Mouse (Mus musculus) liver, embryonic 12.5 days (tissue): ENCODE measurements around the gene Galnt4. TPM values are rescaled to one million over a fixed set of nuclear protein-coding genes. Genes with fewer than 3 reads are reported as not detected.

ENCODE experiments used
- ATAC-seq: fragments of 200-750 bp; cut with Nextera tagmentation; 2 replicates; pipeline ENCODE4 v1.8.0; 2017; ENCODE audit warnings: moderate number of reproducible peaks, mild to moderate bottlenecking, moderate library complexity
- H3K27ac ChIP-seq: fragments of 300-500 bp; sonication (generic); 2 replicates; pipeline ENCODE4 v1.5.1; 2016; ENCODE audit warnings: mild to moderate bottlenecking
- H3K27me3 ChIP-seq: fragments of 300-500 bp; sonication (generic); replicated peaks from 2 replicates; pipeline ENCODE4 v1.6.1; 2016; ENCODE audit warnings: mild to moderate bottlenecking, moderate library complexity
- H3K36me3 ChIP-seq: fragments of 300-500 bp; sonication (generic); 2 replicates; pipeline ENCODE4 v1.6.1; 2016; ENCODE audit warnings: mild to moderate bottlenecking, moderate library complexity
- H3K4me1 ChIP-seq: fragments of 300-500 bp; sonication (generic); 2 replicates; pipeline ENCODE4 v1.6.1; 2016
- H3K4me2 ChIP-seq: fragments of 300-500 bp; sonication (generic); 2 replicates; pipeline ENCODE4 v1.6.1; 2016; ENCODE audit warnings: mild to moderate bottlenecking, moderate library complexity
- H3K4me3 ChIP-seq: fragments of 300-500 bp; sonication (generic); 2 replicates; pipeline ENCODE4 v1.5.1; 2016; ENCODE audit warnings: mild to moderate bottlenecking, moderate library complexity
- H3K9ac ChIP-seq: fragments of 300-500 bp; sonication (generic); 2 replicates; pipeline ENCODE4 v1.6.1; 2016; ENCODE audit warnings: mild to moderate bottlenecking, moderate library complexity
- H3K9me3 ChIP-seq: fragments of 300-500 bp; sonication (generic); replicated peaks from 2 replicates; pipeline ENCODE4 v1.6.1; 2016; ENCODE audit warnings: mild to moderate bottlenecking, moderate library complexity
- WGBS: fragments of 180-500 bp; shearing (Covaris S2); methylation state at CpG from one replicate; pipeline ENCODE4 v1.1.7; 2016; ENCODE audit not compliant: insufficient replicate concordance; 5-methylcytosine and 5-hydroxymethylcytosine counted together
- polyA plus RNA-seq: library from polyadenylated mRNA; unstranded; fragments of >200 nt; fragmentation: Nextera tagmentation; extraction: Ambion mirVana; gene quantifications from 2 replicates; pipeline ENCODE4 v1.2.1, GENCODE M21; 2016

Gene Galnt4
- polyA plus RNA-seq: 4.2 and 4.5 TPM in 2 replicates

GRCm38 (mm10) chr10:99107964-99108363, at the start of gene Galnt4:
Gene Galnt4, plus strand, starts transcription at chr10:99108159.
- under 1% methylated on average over 22 of the region's 22 CpGs for WGBS
- Histone ChIP-seq H3K9ac (peak within 1 kb of the TSS; percentile 93), H3K4me1 (peaks cover 12% of the 10 kb centered on the region), H3K4me3 (peak within 1 kb of the TSS; percentile 96), H3K36me3 (peaks cover 28% of the 10 kb centered on the region), H3K27me3 (no peaks in the 10 kb centered on the region), H3K9me3 (peaks cover 5% of the 10 kb centered on the region; the same call in 1 of the 2 replicates), H3K4me2 (peak within 1 kb of the TSS; percentile 96), H3K27ac (peak within 1 kb of the TSS; percentile 83)
- peak; percentile 86 for ATAC-seq

DNA sequence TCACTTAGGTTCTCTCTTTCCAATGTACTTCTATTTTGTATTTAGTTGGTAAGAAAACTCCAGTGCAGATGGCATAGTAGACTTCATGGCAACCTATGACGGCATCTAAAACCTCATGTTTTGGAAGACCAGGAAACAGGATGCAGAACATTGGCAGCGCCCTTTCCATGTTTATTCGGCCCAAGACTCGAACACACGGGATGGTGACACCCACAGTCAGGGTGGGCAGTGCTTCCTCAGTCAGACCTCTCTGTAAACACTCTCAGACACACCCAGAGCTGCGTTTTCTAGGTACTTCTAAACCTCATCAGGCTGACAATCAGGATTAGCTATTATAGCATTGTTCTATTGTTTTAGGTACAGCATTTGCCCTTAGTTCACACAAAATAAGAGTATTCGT, 47.4 kb upstream of the Galnt4 start:
- no peaks in the 10 kb centered on the region for H3K27me3 ChIP-seq

DNA sequence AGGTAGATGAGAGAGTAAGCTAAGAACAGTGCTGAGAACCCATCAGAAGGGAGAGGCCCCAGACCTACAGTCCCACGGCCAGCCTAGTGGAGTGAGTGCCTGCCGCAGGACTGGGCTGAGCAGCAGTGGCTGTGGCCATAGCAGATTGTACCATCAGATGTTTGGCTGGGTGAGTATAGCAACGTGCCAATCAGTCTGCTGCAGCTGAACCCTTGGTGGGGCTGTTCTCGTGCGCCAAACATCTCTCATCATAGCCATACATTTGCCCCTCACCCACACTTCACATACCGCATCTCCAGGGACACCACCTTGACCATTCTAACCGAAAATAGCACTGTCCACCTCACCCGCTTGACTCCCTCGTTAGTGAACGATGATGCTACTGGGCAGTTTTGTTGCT, 46.5 kb upstream of the Galnt4 start:
- no peaks in the 10 kb centered on the region for H3K36me3 ChIP-seq
- ATAC-seq: no peak
- no peaks in the 10 kb centered on the region for H3K9me3 ChIP-seq
- H3K4me3 ChIP-seq: no peak overlapping the region
- no peak overlapping the region for H3K4me2 ChIP-seq
- no peak overlapping the region for H3K27ac ChIP-seq
- 78% methylated on average over 10 of the region's 10 CpGs for WGBS
- no peaks in the 10 kb centered on the region for H3K4me1 ChIP-seq
- no peak overlapping the region for H3K9ac ChIP-seq
- no peaks in the 10 kb centered on the region for H3K27me3 ChIP-seq

More for the DNA sequence above, 47.4 kb upstream of the Galnt4 start:
- H3K4me2 ChIP-seq: no peak overlapping the region
- no peaks in the 10 kb centered on the region for H3K4me1 ChIP-seq
- H3K27ac ChIP-seq: no peak overlapping the region
- no peak for ATAC-seq
- H3K9ac ChIP-seq: no peak overlapping the region
- 61% methylated on average over 7 of the region's 7 CpGs for WGBS
- no peaks in the 10 kb centered on the region for H3K9me3 ChIP-seq
- no peak overlapping the region for H3K4me3 ChIP-seq
- H3K36me3 ChIP-seq: no peaks in the 10 kb centered on the region

- H3K4me2 ChIP-seq: no peak overlapping the region
- no peak overlapping the region for H3K27ac ChIP-seq
- H3K4me1 ChIP-seq: no peaks in the 10 kb centered on the region
- no peaks in the 10 kb centered on the region for H3K27me3 ChIP-seq
- H3K9ac ChIP-seq: no peak overlapping the region
- ATAC-seq: no peak
- 60% methylated on average over 5 of the region's 5 CpGs for WGBS
- no peaks in the 10 kb centered on the region for H3K36me3 ChIP-seq
- no peak overlapping the region for H3K4me3 ChIP-seq
- no peaks in the 10 kb centered on the region for H3K9me3 ChIP-seq
Measured at GRCm38 (mm10) chr10:99062546-99062945, 45.4 kb upstream of the Galnt4 start.

DNA sequence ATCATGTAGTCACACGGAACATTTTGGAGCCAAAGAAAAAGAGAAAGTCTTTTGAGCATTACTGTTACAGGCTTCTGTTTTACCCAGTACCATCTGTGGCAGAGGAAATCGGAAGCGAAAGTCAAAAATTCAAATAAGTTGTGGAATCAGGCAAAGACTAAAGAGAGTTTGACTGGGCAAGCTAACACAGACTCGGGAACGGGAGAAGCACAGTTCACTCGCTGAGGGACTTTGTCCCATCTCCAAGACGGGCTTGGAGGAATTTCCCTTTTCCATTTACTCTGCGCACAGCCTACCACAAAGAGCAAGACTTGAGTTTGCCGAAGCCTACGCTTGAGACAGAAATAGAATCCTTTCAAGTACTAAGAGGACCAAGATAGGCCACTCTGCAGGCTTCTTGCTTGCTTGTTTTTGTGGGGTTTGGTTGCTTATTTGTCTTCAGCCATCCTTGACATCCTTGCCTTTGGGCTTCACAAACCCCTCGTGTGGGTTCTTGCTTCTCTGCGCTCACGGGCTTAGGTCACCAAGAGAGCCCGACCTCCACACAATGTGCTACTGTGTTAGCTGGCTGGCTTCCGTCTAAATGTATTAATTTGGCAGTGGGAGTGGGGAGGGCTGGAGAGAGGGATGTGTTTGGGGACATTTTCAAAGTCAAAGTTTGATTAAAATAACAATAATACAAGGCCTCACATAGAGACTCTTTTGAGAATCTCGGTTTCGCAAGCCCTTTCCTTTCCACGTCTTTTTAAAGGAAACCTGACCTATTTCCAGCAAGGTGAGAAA, 31.7 kb upstream of the Galnt4 start:
- no peaks in the 10 kb centered on the region for H3K36me3 ChIP-seq
- no peak for ATAC-seq
- H3K27ac ChIP-seq: no peak overlapping the region
- H3K4me2 ChIP-seq: no peak overlapping the region
- H3K9ac ChIP-seq: no peak overlapping the region
- no peak overlapping the region for H3K4me3 ChIP-seq
- no peaks in the 10 kb centered on the region for H3K27me3 ChIP-seq
- 77% methylated on average over 18 of the region's 18 CpGs for WGBS
- H3K4me1 ChIP-seq: no peaks in the 10 kb centered on the region
- no peaks in the 10 kb centered on the region for H3K9me3 ChIP-seq

- H3K36me3 ChIP-seq: no peaks in the 10 kb centered on the region
- no peak overlapping the region for H3K4me3 ChIP-seq
- ATAC-seq: no peak
- no peaks in the 10 kb centered on the region for H3K9me3 ChIP-seq
- H3K4me1 ChIP-seq: no peaks in the 10 kb centered on the region
- H3K9ac ChIP-seq: no peak overlapping the region
- H3K27me3 ChIP-seq: no peaks in the 10 kb centered on the region
- no peak overlapping the region for H3K27ac ChIP-seq
- no peak overlapping the region for H3K4me2 ChIP-seq
- WGBS: 35% methylated on average over 2 of the region's 2 CpGs
Measured at GRCm38 (mm10) chr10:99078621-99079020, 29.3 kb upstream of the Galnt4 start.

DNA sequence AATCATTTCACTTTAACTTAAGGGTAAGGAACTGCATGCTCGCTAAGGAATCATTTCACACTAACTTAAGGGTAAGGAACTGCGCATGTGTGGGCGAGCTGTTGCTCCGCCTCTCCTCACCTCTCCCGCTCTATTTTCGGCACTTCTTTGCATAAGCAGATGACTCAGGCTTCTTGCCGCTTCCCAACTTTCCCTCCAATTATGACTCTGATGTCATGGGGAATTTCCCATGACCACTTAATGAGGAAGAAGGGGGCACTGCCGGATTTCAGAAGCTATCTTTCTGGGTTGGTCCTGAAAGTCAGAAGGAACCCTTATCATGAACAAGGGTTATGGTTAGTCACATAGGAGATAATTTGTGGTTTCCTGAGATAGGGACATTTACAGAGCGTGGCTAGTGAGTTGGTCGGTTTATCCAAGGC, 26.4 kb upstream of the Galnt4 start:
- H3K9ac ChIP-seq: no peak overlapping the region
- H3K4me2 ChIP-seq: no peak overlapping the region
- H3K4me1 ChIP-seq: no peaks in the 10 kb centered on the region
- no peak for ATAC-seq
- no peaks in the 10 kb centered on the region for H3K36me3 ChIP-seq
- H3K4me3 ChIP-seq: no peak overlapping the region
- peaks cover 10% of the 10 kb centered on the region; the same call in 1 of the 2 replicates for H3K27me3 ChIP-seq
- 36% methylated on average over 10 of the region's 10 CpGs for WGBS
- H3K27ac ChIP-seq: no peak overlapping the region
- no peaks in the 10 kb centered on the region for H3K9me3 ChIP-seq

DNA sequence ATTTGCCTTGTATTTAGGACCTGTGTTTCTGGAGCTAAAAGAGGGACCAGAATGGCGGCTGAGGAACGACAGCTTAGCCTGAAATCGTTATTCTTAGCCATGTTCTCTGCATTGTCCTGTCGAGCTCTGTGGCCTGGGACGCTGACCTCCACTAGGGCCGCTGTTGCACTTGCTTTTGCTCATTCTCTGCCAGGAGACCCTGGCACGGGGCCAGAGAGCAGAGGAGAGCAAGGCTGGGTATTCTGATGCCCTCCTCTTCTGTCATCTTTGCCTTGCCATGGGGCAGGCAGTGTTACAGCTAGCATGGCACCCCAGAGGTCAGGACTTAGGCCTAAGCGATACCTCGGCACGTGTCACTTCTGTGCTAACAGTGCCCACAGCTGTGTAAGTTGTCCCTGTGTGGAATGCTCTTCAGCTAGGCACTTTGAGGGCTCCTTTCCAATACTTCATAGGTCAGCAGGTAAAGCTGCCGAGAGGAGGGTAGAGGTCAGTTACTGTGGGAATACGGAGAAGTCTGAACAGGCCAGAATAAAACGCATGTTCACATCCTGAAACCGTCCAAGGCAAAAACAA, 24.4 kb upstream of the Galnt4 start:
- Histone ChIP-seq H3K36me3 (no peaks in the 10 kb centered on the region), H3K9ac (no peak overlapping the region), H3K4me3 (no peak overlapping the region), H3K4me1 (no peaks in the 10 kb centered on the region), H3K9me3 (no peaks in the 10 kb centered on the region), H3K27ac (no peak overlapping the region), H3K27me3 (peaks cover 10% of the 10 kb centered on the region; the same call in 1 of the 2 replicates), H3K4me2 (no peak overlapping the region)
- 81% methylated on average over 14 of the region's 14 CpGs for WGBS
- ATAC-seq: no peak

DNA sequence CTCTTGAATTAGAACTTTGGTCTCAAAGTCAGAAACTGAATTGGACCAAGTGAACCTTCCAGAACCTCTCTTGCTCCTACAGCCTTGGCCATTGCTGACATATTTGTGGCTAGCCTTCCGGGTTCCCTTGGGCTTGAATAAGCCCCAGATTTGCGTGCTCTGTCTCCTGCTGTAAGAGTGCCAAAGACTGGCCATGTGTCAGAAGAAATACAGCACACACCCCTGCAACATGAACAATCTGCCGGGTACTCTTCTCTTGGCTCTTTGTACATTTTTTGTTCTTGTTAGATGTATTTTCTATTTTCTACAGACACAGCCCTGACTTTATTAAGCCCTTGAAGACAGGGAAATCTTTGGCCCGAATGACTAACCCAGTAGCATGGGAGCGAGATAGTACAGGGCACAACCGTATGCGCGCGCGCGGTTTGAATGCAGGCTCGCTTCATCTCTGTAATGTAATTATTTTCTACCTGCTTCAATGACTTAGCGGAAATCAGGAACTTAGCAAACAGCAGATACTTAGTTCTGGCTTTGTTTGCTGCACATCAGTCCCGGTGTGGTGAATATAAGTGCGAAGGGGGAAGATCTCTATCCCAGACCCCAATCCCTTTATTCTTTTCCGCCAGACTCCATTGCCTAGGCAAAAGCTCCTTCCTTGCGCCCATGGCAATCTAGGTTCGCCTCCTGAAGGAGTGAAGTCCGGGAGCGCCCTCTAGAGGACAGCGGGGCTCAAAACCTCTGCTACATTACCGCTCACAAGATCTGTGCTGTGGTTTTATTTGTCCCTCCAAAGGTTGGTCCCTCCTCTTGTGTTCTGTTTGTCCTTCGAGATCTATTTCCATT, 23.3 kb upstream of the Galnt4 start:
- Histone ChIP-seq H3K36me3 (no peaks in the 10 kb centered on the region), H3K9me3 (no peaks in the 10 kb centered on the region), H3K27ac (no peak overlapping the region), H3K4me3 (no peak overlapping the region), H3K4me2 (peak overlapping the region; percentile 27; the same call in 1 of the 2 replicates), H3K27me3 (peaks cover 10% of the 10 kb centered on the region; the same call in 1 of the 2 replicates), H3K4me1 (no peaks in the 10 kb centered on the region), H3K9ac (no peak overlapping the region)
- no peak for ATAC-seq
- WGBS: 41% methylated on average over 23 of the region's 23 CpGs

- H3K27me3 ChIP-seq: peaks cover 10% of the 10 kb centered on the region; the same call in 1 of the 2 replicates
- no peaks in the 10 kb centered on the region for H3K9me3 ChIP-seq
- H3K4me3 ChIP-seq: no peak overlapping the region
- H3K4me2 ChIP-seq: no peak overlapping the region
- no peak overlapping the region for H3K9ac ChIP-seq
- ATAC-seq: no peak
- H3K4me1 ChIP-seq: no peaks in the 10 kb centered on the region
- H3K36me3 ChIP-seq: no peaks in the 10 kb centered on the region
- 45% methylated on average over 6 of the region's 6 CpGs for WGBS
- H3K27ac ChIP-seq: no peak overlapping the region
Measured at GRCm38 (mm10) chr10:99085240-99085587, 22.7 kb upstream of the Galnt4 start.

- H3K36me3 ChIP-seq: no peaks in the 10 kb centered on the region
- no peak overlapping the region for H3K9ac ChIP-seq
- no peaks in the 10 kb centered on the region for H3K9me3 ChIP-seq
- WGBS: 53% methylated on average over 6 of the region's 6 CpGs
- no peak overlapping the region for H3K27ac ChIP-seq
- no peak for ATAC-seq
- H3K4me3 ChIP-seq: no peak overlapping the region
- H3K27me3 ChIP-seq: peaks cover 10% of the 10 kb centered on the region; the same call in 1 of the 2 replicates
- no peaks in the 10 kb centered on the region for H3K4me1 ChIP-seq
- H3K4me2 ChIP-seq: no peak overlapping the region
Measured at GRCm38 (mm10) chr10:99086029-99086428, 21.9 kb upstream of the Galnt4 start.

- Histone ChIP-seq H3K9ac (no peak overlapping the region), H3K36me3 (no peaks in the 10 kb centered on the region), H3K27me3 (peaks cover 7% of the 10 kb centered on the region; the same call in 1 of the 2 replicates), H3K4me1 (no peaks in the 10 kb centered on the region), H3K9me3 (no peaks in the 10 kb centered on the region; the same call in 1 of the 2 replicates), H3K4me2 (no peak overlapping the region), H3K4me3 (no peak overlapping the region), H3K27ac (no peak overlapping the region)
- no peak for ATAC-seq
- 40% methylated on average over 6 of the region's 6 CpGs for WGBS
Measured at GRCm38 (mm10) chr10:99089906-99090305, 18.1 kb upstream of the Galnt4 start.
